Mouse (Mus musculus): ENCODE data around the gene Myh7.

- TF ChIP-seq CTCF (IDR thresholded peaks at IDR 0.05) (peak; percentile 91), EP300 (IDR thresholded peaks at IDR 0.05) (no peak)
Observed at GRCm38 (mm10) chr14:54939434-54940175, 54.8 kb downstream of the Myh7 start.
